In the genomic region with DNA sequence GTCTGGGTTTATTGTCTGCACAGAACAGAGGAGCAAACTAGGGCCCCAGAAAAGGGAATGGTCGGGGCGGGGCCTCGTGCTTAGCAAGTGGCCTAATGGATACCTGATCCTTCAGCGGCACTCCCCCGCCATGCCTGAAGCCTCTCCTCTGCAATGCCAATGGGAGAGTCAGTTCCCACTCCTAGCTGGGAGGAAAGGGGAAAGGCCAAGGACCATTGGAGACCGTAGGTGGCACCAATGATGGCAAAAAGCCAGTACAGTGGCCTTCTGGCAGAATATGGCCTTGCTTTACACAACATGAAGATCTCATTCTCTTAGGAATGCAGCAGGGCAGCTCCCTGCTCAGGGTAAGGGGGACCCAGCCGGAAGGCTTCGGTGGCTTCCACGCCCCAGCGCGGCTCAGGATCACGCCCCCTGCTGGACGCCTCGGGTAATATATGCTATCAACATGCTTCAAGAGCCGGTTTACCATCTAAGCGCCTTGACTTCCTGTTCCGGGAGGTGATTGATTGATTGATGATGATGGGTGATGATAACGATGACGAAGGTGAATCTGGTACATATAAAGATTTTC, we compare ENCODE assay signal across 8 mouse cellular contexts. TPM values are rescaled to one million over a fixed set of nuclear protein-coding genes. Genes with fewer than 3 reads are reported as not detected.
DNase-seq lines count a peak whose midpoint lies in the region; ATAC-seq lines count a peak whose summit lies in the region.

No protein-coding gene starts in this region.

- no peak overlapping the region for H3K4me3 ChIP-seq in midbrain, embryonic 12.5 days
- no peak overlapping the region for H3K4me3 ChIP-seq in midbrain, embryonic 13.5 days (replicated peaks)
- H3K4me3 ChIP-seq in embryonic facial prominence, embryonic 14.5 days (ENCODE audit: low read depth, low read length): no peak overlapping the region

- H3K9me3 ChIP-seq in midbrain, embryonic 12.5 days: no peaks in the 10 kb centered on the region
- no peaks in the 10 kb centered on the region for H3K9me3 ChIP-seq in midbrain, embryonic 13.5 days
- no peaks in the 10 kb centered on the region for H3K9me3 ChIP-seq in embryonic facial prominence, embryonic 14.5 days (ENCODE audit: control insufficient read depth, low read length)

- H3K4me2 ChIP-seq in midbrain, embryonic 12.5 days (replicated peaks): peak overlapping the region; percentile 13; the same call in 1 of the 2 replicates
- H3K4me2 ChIP-seq in midbrain, embryonic 13.5 days (replicated peaks): no peak overlapping the region
- H3K4me2 ChIP-seq in embryonic facial prominence, embryonic 14.5 days (ENCODE audit: low read depth, low read length): peak overlapping the region; percentile 18

- peak; percentile 85 for DNase-seq in WW6 (ENCODE audit: low read depth, low spot score)
- peak; percentile 74 for DNase-seq in embryonic facial prominence, embryonic 14.5 days (ENCODE audit: low spot score)
- peak; percentile 66 for DNase-seq in kidney, postnatal 10 days
- peak; percentile 81 for DNase-seq in mesoderm, embryonic 11.5 days (ENCODE audit: low read depth, low spot score)
- DNase-seq in thymus, postnatal 25 days: peak; percentile 51
- no peak for DNase-seq in layer of hippocampus, adult 9-10 months (ENCODE audit: low spot score)

- WGBS in midbrain, embryonic 12.5 days: 9% methylated on average over 19 of the region's 19 CpGs
- 6% methylated on average over 19 of the region's 19 CpGs for WGBS in midbrain, embryonic 13.5 days
- 3% methylated on average over 19 of the region's 19 CpGs for WGBS in embryonic facial prominence, embryonic 14.5 days

- 0 out of 2 replicates have a peak, but pooled peaks cover 7% of the 10 kb centered on the region for H3K4me1 ChIP-seq in midbrain, embryonic 12.5 days
- no peaks in the 10 kb centered on the region for H3K4me1 ChIP-seq in midbrain, embryonic 13.5 days (replicated peaks)
- H3K4me1 ChIP-seq in embryonic facial prominence, embryonic 14.5 days (ENCODE audit: control insufficient read depth, insufficient read depth, low read length): peaks cover 8% of the 10 kb centered on the region

- no peak overlapping the region for H3K27ac ChIP-seq in midbrain, embryonic 12.5 days (replicated peaks)
- no peak overlapping the region for H3K27ac ChIP-seq in midbrain, embryonic 13.5 days
- peak overlapping the region; percentile 35; the same call in 1 of the 2 replicates for H3K27ac ChIP-seq in embryonic facial prominence, embryonic 14.5 days (replicated peaks; ENCODE audit: low read depth, low read length)

- H3K9ac ChIP-seq in midbrain, embryonic 12.5 days (replicated peaks): no peak overlapping the region
- H3K9ac ChIP-seq in midbrain, embryonic 13.5 days (replicated peaks): no peak overlapping the region
- H3K9ac ChIP-seq in embryonic facial prominence, embryonic 14.5 days (ENCODE audit: low read depth, low read length): no peak overlapping the region

- H3K27me3 ChIP-seq in midbrain, embryonic 12.5 days: no peaks in the 10 kb centered on the region
- no peaks in the 10 kb centered on the region for H3K27me3 ChIP-seq in midbrain, embryonic 13.5 days
- H3K27me3 ChIP-seq in embryonic facial prominence, embryonic 14.5 days (replicated peaks; ENCODE audit: control insufficient read depth, insufficient read depth, low read length): no peaks in the 10 kb centered on the region

- H3K36me3 ChIP-seq in midbrain, embryonic 12.5 days: no peaks in the 10 kb centered on the region
- H3K36me3 ChIP-seq in midbrain, embryonic 13.5 days: no peaks in the 10 kb centered on the region
- H3K36me3 ChIP-seq in embryonic facial prominence, embryonic 14.5 days (ENCODE audit: control insufficient read depth, insufficient read depth, low read length): no peaks in the 10 kb centered on the region

- no peak for ATAC-seq in midbrain, embryonic 12.5 days (ENCODE audit: low FRiP score, low read depth)
- no peak for ATAC-seq in midbrain, embryonic 13.5 days
- ATAC-seq in embryonic facial prominence, embryonic 14.5 days (ENCODE audit: low read depth): peak; percentile 89

RNA-seq across cellular contexts. Expression of gene Slc13a2, which starts 13.8 kb away (rescaled TPM):
- not detected in 2 replicates for polyA plus RNA-seq in midbrain, embryonic 12.5 days (2016; fragmentation: Nextera tagmentation; extraction: Ambion mirVana)
- not detected in 2 replicates for polyA plus RNA-seq in midbrain, embryonic 13.5 days (2015; fragmentation: Nextera tagmentation; extraction: Ambion mirVana)
- polyA plus RNA-seq in embryonic facial prominence, embryonic 14.5 days (2014; fragmentation: Nextera tagmentation; extraction: Ambion mirVana): not detected in 2 replicates

RNA-seq across cellular contexts. Expression of gene Slc46a1, which starts 29.6 kb away (rescaled TPM):
- 17.8 and 18.5 TPM in 2 replicates for polyA plus RNA-seq in midbrain, embryonic 12.5 days (2016; fragmentation: Nextera tagmentation; extraction: Ambion mirVana)
- polyA plus RNA-seq in midbrain, embryonic 13.5 days (2015; fragmentation: Nextera tagmentation; extraction: Ambion mirVana): 20.4 and 20.8 TPM in 2 replicates
- polyA plus RNA-seq in embryonic facial prominence, embryonic 14.5 days (2014; fragmentation: Nextera tagmentation; extraction: Ambion mirVana): 12.6 and 14.8 TPM in 2 replicates

RNA-seq across cellular contexts. Expression of gene Foxn1, which starts 49.5 kb away (rescaled TPM):
- polyA plus RNA-seq in midbrain, embryonic 12.5 days (2016; fragmentation: Nextera tagmentation; extraction: Ambion mirVana): not detected in 2 replicates
- polyA plus RNA-seq in midbrain, embryonic 13.5 days (2015; fragmentation: Nextera tagmentation; extraction: Ambion mirVana): not detected in 2 replicates
- 1.4 and 1.6 TPM in 2 replicates for polyA plus RNA-seq in embryonic facial prominence, embryonic 14.5 days (2014; fragmentation: Nextera tagmentation; extraction: Ambion mirVana)
